Mouse (Mus musculus) liver (tissue): ENCODE data around the gene Hipk1.

Source experiments
- DNase-seq: peaks from one replicate; pipeline ENCODE4 v3.0.0-alpha.2; 2020; ENCODE audit warnings: mixed read lengths

The Hipk1 gene

GRCm38 (mm10) chr3:103714236-103714875, 77.0 kb downstream of the Hipk1 start:
- DNase-seq = no peak

DNA sequence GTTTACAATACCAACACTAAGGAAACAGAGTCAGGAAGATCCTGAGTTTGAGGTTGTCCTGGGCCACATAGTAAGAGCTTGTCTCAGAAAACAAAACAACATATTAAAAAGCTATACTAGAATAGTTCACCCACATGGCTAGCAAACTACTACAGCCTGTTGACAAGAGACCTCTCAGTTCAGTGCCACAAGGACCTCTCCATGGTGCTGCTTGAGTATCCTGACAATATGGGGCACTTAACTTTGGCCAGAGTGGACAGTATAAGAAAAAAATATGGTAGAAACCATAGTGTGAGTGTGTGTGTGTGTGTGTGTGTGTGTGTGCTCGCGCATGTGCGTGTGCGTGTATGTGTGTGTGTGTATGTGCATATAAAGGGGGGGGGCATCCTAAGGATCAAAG, 79.2 kb downstream of the Hipk1 start:
- DNase-seq = no peak

GRCm38 (mm10) chr3:103709470-103710040, 81.8 kb downstream of the Hipk1 start:
- no peak for DNase-seq

DNA sequence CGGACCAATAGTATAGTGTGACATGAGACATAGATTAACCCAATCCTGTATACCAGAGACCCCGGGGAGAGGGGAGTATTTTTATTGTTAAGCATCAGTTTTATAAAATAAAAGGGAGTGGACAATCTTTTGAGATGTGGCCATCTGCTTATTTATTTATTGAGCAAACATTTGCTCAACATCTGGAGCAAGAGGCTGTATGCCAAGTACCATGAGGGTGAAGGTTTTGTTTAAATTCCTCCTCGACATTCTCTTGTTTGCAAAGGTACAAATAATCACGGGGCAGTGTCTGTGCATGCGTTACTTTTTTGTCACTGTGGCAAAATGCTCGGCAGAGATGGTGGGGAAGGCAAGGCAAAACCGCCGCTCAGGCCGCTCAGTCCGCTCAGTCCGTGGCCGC, 85.9 kb downstream of the Hipk1 start:
- no peak for DNase-seq

GRCm38 (mm10) chr3:103704661-103705060, 86.7 kb downstream of the Hipk1 start:
- no peak for DNase-seq

GRCm38 (mm10) chr3:103696388-103696925, 94.9 kb downstream of the Hipk1 start:
- DNase-seq = no peak

DNA sequence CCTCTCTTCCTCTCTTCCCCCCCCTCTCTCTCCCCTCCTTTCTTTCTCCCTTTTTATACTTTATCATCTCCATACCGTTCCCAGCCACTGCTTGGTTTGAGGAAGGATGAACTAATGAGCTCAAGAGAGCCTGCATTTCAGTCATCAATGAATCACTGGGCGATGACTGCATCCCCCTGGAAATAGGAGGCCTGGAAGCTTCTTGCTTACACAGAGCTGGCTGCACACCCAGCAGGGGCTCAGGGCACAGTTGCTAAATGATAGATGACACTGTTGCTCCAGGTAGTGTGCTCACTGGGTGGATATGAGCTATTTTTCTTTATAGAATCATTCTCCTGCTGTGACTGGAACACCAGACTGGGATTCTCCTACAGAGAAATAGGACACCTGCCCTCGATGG, 95.8 kb downstream of the Hipk1 start:
- no peak for DNase-seq

DNA sequence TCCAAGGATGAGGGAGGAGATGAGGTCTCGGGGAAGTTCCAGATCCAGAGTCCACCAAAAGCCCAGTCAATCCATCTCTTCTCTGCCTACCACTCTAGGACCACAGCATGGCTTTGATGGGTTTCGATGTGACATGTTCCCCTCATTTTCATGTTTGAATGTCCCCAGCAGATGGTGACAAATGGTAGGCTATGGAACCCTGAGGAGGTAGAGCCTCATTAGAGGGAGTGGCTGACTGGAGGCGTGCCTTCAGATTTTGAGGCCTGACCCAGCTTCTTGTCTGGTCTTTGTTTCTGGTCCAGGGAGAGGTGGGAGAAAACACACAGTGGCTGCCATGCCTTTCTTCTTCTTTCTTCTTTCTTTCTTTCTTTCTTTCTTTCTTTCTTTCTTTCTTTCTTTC, 100.9 kb downstream of the Hipk1 start:
- DNase-seq = no peak
